Mouse (Mus musculus): ENCODE measurements around the gene Hacl1. TPM values are rescaled to one million over a fixed set of nuclear protein-coding genes. Genes with fewer than 3 reads are reported as not detected.
"Not testable (repeated sequence)": the region's sequence is repeated elsewhere in the genome, so short reads cannot be mapped to it uniquely, and the experiment has no call there.

The Hacl1 gene
- polyA plus RNA-seq, 1 experiment from 2014 or later = 13.5 TPM

DNA sequence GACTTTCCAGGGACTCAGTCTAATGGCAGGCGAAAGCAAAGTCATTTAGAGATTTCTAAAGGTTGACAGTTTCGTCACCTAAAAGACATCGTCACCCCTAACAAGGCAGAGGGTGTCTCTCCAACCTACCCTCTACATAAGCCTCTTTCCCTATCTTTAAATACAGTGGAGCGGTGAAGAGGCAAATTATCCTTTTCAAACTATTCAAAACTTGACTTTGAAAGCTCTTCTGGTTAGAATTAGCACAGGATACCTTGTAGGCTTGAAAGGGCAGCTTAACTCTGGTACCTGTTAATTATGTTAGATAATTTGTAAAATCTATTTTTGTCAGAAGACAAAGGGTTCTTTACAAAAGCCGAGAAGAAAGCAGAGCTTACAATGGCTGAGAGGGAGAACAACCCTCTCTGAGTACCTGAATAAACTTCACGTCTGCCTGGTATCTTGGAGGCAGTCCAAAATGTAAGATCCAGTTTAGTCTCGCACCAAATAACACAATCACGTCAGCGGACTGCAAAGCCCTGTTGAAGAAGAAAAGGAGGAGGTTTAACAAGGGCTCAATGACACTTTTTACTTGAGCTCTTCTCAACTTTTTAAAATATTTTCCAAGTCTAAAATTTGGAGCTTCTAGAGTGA is 20.4 kb downstream of the Hacl1 start:
- H3K9me3 ChIP-seq (ENCODE audit: control insufficient read depth, low read length) = no peaks in the 10 kb centered on the region
- 78% methylated on average over 9 of the region's 9 CpGs for WGBS
- ATAC-seq (ENCODE audit: low read depth) = no peak

DNA sequence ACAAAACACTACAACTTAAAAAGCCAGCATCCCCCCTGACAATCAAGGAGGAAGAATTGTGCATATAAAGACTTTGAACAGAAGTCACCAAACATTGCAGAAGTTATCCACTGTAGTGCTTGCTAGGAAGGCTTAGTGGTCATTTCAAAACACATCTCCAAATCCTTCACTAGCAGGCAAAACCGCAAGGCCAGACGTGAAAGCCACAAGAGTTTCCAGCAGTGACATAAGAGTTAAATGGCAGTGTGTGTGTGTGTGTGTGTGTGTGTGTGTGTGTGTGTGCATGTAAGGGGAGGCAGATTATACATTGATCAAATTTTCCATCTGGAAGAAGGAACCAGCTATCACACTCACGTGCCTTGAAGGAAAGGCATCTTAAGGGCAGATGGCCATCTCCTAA is 23.1 kb downstream of the Hacl1 start:
- H3K4me1 ChIP-seq (ENCODE audit: control insufficient read depth, insufficient read depth, low read length) = no peaks in the 10 kb centered on the region
- no peak overlapping the region for H3K27ac ChIP-seq (ENCODE audit: low read depth, low read length)
- no peaks in the 10 kb centered on the region for H3K36me3 ChIP-seq (ENCODE audit: control insufficient read depth, insufficient read depth, low read length)
- no peaks in the 10 kb centered on the region for H3K27me3 ChIP-seq (ENCODE audit: control insufficient read depth, insufficient read depth, low read length)
- H3K9ac ChIP-seq (replicated peaks; ENCODE audit: low read depth, low read length) = no peak overlapping the region
- H3K4me3 ChIP-seq (ENCODE audit: low read depth, low read length) = no peak overlapping the region
- ATAC-seq (ENCODE audit: low read depth) = no peak
- H3K4me2 ChIP-seq (ENCODE audit: low read depth, low read length) = no peak overlapping the region
- no peaks in the 10 kb centered on the region for H3K9me3 ChIP-seq (ENCODE audit: control insufficient read depth, low read length)
- 98% methylated on average over 3 of the region's 3 CpGs for WGBS

More for the DNA sequence above, 20.4 kb downstream of the Hacl1 start:
- Histone ChIP-seq H3K4me1 (ENCODE audit: control insufficient read depth, insufficient read depth, low read length) (no peaks in the 10 kb centered on the region), H3K4me3 (ENCODE audit: low read depth, low read length) (no peak overlapping the region), H3K27me3 (ENCODE audit: control insufficient read depth, insufficient read depth, low read length) (no peaks in the 10 kb centered on the region), H3K36me3 (ENCODE audit: control insufficient read depth, insufficient read depth, low read length) (no peaks in the 10 kb centered on the region), H3K9ac (replicated peaks; ENCODE audit: low read depth, low read length) (no peak overlapping the region), H3K4me2 (ENCODE audit: low read depth, low read length) (no peak overlapping the region), H3K27ac (ENCODE audit: low read depth, low read length) (no peak overlapping the region)

DNA sequence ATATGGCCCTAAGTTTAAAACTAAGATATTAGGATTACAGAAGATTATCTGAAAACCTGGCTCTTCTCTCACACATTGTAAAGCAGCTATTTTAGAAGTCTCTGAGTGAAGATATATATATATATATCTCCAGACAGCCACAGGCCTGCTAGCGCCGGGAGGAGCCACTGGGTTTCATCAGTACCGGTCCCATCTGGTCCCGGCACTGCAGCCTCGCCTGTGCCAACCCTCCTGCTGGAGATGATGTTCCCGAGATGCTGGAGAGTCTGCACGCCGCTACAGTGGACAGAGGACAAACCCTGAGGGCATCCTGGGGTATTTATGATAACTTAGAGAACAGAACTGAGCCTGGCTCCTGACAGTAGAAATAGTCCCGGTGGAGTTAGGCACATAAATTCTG is 23.9 kb downstream of the Hacl1 start:
- Histone ChIP-seq H3K4me3 (ENCODE audit: low read depth, low read length) (no peak overlapping the region), H3K9me3 (ENCODE audit: control insufficient read depth, low read length) (no peaks in the 10 kb centered on the region), H3K4me2 (ENCODE audit: low read depth, low read length) (no peak overlapping the region), H3K9ac (replicated peaks; ENCODE audit: low read depth, low read length) (no peak overlapping the region), H3K4me1 (ENCODE audit: control insufficient read depth, insufficient read depth, low read length) (no peaks in the 10 kb centered on the region), H3K36me3 (ENCODE audit: control insufficient read depth, insufficient read depth, low read length) (no peaks in the 10 kb centered on the region), H3K27ac (ENCODE audit: low read depth, low read length) (no peak overlapping the region), H3K27me3 (ENCODE audit: control insufficient read depth, insufficient read depth, low read length) (no peaks in the 10 kb centered on the region)
- no peak for ATAC-seq (ENCODE audit: low read depth)
- WGBS = 90% methylated on average over 9 of the region's 9 CpGs

GRCm38 (mm10) chr14:31613671-31614070 is 27.4 kb downstream of the Hacl1 start:
- Histone ChIP-seq H3K4me2 (ENCODE audit: low read depth, low read length) (no peak overlapping the region), H3K27me3 (ENCODE audit: control insufficient read depth, insufficient read depth, low read length) (no peaks in the 10 kb centered on the region), H3K9ac (replicated peaks; ENCODE audit: low read depth, low read length) (no peak overlapping the region), H3K9me3 (ENCODE audit: control insufficient read depth, low read length) (no peaks in the 10 kb centered on the region), H3K4me1 (ENCODE audit: control insufficient read depth, insufficient read depth, low read length) (no peaks in the 10 kb centered on the region), H3K36me3 (ENCODE audit: control insufficient read depth, insufficient read depth, low read length) (no peaks in the 10 kb centered on the region), H3K27ac (ENCODE audit: low read depth, low read length) (no peak overlapping the region), H3K4me3 (ENCODE audit: low read depth, low read length) (no peak overlapping the region)
- 90% methylated on average over 5 of the region's 5 CpGs for WGBS
- ATAC-seq (ENCODE audit: low read depth) = no peak

DNA sequence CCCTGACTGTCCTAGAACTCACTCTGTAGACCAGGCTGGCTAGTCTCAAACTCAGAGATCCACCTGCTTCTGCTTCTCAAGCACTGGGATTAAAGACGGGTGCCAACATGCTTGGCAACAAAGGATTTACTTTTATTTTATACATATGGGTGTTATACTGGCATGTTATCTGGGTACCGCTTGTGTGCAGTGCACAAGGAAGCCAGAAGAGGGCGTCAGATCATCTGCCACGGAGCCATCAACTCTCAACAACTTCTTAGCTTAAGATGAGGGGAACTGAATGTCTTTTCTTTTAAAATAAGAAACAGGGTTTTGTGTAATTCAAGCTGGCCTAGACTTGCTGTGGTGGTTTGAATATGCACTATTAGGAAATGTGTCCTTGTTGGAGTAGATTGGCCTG is 29.1 kb downstream of the Hacl1 start:
- ATAC-seq (ENCODE audit: low read depth) = no peak
- Histone ChIP-seq H3K9me3 (ENCODE audit: control insufficient read depth, low read length) (no peaks in the 10 kb centered on the region), H3K9ac (replicated peaks; ENCODE audit: low read depth, low read length) (no peak overlapping the region), H3K4me3 (ENCODE audit: low read depth, low read length) (no peak overlapping the region), H3K4me2 (ENCODE audit: low read depth, low read length) (no peak overlapping the region), H3K27ac (ENCODE audit: low read depth, low read length) (no peak overlapping the region), H3K36me3 (ENCODE audit: control insufficient read depth, insufficient read depth, low read length) (no peaks in the 10 kb centered on the region), H3K27me3 (ENCODE audit: control insufficient read depth, insufficient read depth, low read length) (no peaks in the 10 kb centered on the region), H3K4me1 (ENCODE audit: control insufficient read depth, insufficient read depth, low read length) (no peaks in the 10 kb centered on the region)
- WGBS = 62% methylated on average over 4 of the region's 4 CpGs

- Histone ChIP-seq H3K4me3 (ENCODE audit: low read depth, low read length) (no peak overlapping the region), H3K4me1 (ENCODE audit: control insufficient read depth, insufficient read depth, low read length) (no peaks in the 10 kb centered on the region), H3K27me3 (ENCODE audit: control insufficient read depth, insufficient read depth, low read length) (no peaks in the 10 kb centered on the region), H3K9ac (replicated peaks; ENCODE audit: low read depth, low read length) (no peak overlapping the region), H3K36me3 (ENCODE audit: control insufficient read depth, insufficient read depth, low read length) (no peaks in the 10 kb centered on the region), H3K9me3 (ENCODE audit: control insufficient read depth, low read length) (no peaks in the 10 kb centered on the region), H3K4me2 (ENCODE audit: low read depth, low read length) (no peak overlapping the region), H3K27ac (ENCODE audit: low read depth, low read length) (no peak overlapping the region)
- ATAC-seq (ENCODE audit: low read depth) = no peak
- 63% methylated on average over 6 of the region's 6 CpGs for WGBS
These were observed 35.6 kb downstream of the Hacl1 start for GRCm38 (mm10) chr14:31605514-31605913.

DNA sequence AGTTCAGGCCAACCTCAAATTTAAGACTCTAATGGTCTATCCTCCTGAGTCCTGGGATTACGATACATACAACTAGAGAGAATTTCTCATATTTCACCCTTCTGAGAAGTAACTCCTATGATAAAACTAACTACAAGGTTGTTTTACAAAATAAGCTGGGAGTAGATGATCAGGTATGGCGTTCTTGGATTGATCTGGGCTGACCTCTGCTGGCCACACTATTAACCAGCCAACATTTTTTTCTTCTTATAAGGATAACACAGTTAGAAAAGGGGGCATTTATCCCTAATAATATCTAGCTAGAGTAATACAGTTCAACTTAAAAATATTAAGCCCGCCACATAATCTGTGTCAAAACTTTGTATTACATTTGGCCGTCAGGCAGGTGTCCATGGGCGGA is 36.2 kb downstream of the Hacl1 start:
- H3K4me2 ChIP-seq (ENCODE audit: low read depth, low read length) = no peak overlapping the region
- no peaks in the 10 kb centered on the region for H3K9me3 ChIP-seq (ENCODE audit: control insufficient read depth, low read length)
- H3K27ac ChIP-seq (ENCODE audit: low read depth, low read length) = no peak overlapping the region
- no peaks in the 10 kb centered on the region for H3K36me3 ChIP-seq (ENCODE audit: control insufficient read depth, insufficient read depth, low read length)
- ATAC-seq (ENCODE audit: low read depth) = no peak
- no peaks in the 10 kb centered on the region for H3K27me3 ChIP-seq (ENCODE audit: control insufficient read depth, insufficient read depth, low read length)
- no peak overlapping the region for H3K4me3 ChIP-seq (ENCODE audit: low read depth, low read length)
- no peaks in the 10 kb centered on the region for H3K4me1 ChIP-seq (ENCODE audit: control insufficient read depth, insufficient read depth, low read length)
- 83% methylated on average over 5 of the region's 5 CpGs for WGBS
- H3K9ac ChIP-seq (replicated peaks; ENCODE audit: low read depth, low read length) = no peak overlapping the region

DNA sequence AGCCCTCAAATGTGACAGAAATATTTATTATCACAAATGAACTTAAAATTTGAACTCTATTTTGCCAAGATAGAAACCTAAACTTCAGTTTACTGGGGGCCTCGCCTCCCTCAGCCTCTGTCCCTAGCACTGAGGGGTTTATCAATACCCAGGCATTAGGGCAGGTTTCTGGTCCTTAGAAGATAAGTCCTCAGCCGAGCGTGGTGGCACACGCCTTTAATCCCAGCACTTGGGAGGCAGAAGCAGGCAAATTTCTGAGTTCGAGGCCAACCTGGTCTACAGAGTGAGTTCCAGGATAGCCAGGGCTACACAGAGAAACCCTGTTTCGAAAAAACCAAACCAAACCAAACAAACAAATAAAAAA is 38.5 kb downstream of the Hacl1 start:
- H3K27me3 ChIP-seq (ENCODE audit: control insufficient read depth, insufficient read depth, low read length); H3K36me3 ChIP-seq (ENCODE audit: control insufficient read depth, insufficient read depth, low read length); H3K27ac ChIP-seq (ENCODE audit: low read depth, low read length); H3K9ac ChIP-seq (replicated peaks; ENCODE audit: low read depth, low read length); ATAC-seq (ENCODE audit: low read depth); H3K4me2 ChIP-seq (ENCODE audit: low read depth, low read length); H3K4me1 ChIP-seq (ENCODE audit: control insufficient read depth, insufficient read depth, low read length); H3K9me3 ChIP-seq (ENCODE audit: control insufficient read depth, low read length); H3K4me3 ChIP-seq (ENCODE audit: low read depth, low read length): not testable (repeated sequence)
- 91% methylated on average over 6 of the region's 6 CpGs for WGBS

GRCm38 (mm10) chr14:31601908-31602615 is 39.0 kb downstream of the Hacl1 start:
- Histone ChIP-seq H3K4me1 (ENCODE audit: control insufficient read depth, insufficient read depth, low read length) (no peaks in the 10 kb centered on the region), H3K4me2 (ENCODE audit: low read depth, low read length) (no peak overlapping the region)
- WGBS = 92% methylated on average over 14 of the region's 14 CpGs

More at GRCm38 (mm10) chr14:31601908-31602615, 39.0 kb downstream of the Hacl1 start:
- Histone ChIP-seq H3K9ac (replicated peaks; ENCODE audit: low read depth, low read length) (no peak overlapping the region), H3K9me3 (ENCODE audit: control insufficient read depth, low read length) (no peaks in the 10 kb centered on the region), H3K27ac (ENCODE audit: low read depth, low read length) (no peak overlapping the region), H3K4me3 (ENCODE audit: low read depth, low read length) (no peak overlapping the region), H3K27me3 (ENCODE audit: control insufficient read depth, insufficient read depth, low read length) (no peaks in the 10 kb centered on the region), H3K36me3 (ENCODE audit: control insufficient read depth, insufficient read depth, low read length) (no peaks in the 10 kb centered on the region)
- ATAC-seq (ENCODE audit: low read depth) = no peak
